Mouse (Mus musculus) stomach, adult 2 months (tissue): ENCODE measurements around the gene Pcolce2. TPM values are rescaled to one million over a fixed set of nuclear protein-coding genes. Genes with fewer than 3 reads are reported as not detected.

Source experiments
- polyA plus RNA-seq: library from polyadenylated mRNA; depleted of rRNA; stranded (reverse); fragments of >200 nt; gene quantifications from 2 replicates; pipeline ENCODE4 v1.2.3, GENCODE M21; 2012; rRNA removed

Gene Pcolce2
- 0.31 and 0.32 TPM in 2 replicates for polyA plus RNA-seq

GRCm38 (mm10) chr9:95637271-95638181 lies at the start of gene Pcolce2:
TSS of gene Pcolce2 (plus strand) at chr9:95637601.

Other genes starting within 250 kb of the Pcolce2 start
- 0.58 and 0.60 TPM in 2 replicates for gene Chst2, start 230.9 kb upstream of the Pcolce2 start, polyA plus RNA-seq
- gene U2surp, start 125.6 kb upstream of the Pcolce2 start, polyA plus RNA-seq = 0.12 and 0.30 TPM in 2 replicates
- 0.05 and 0.26 TPM in 2 replicates for gene Paqr9, start 77.9 kb upstream of the Pcolce2 start, polyA plus RNA-seq
- gene Trpc1, start 112.8 kb downstream of the Pcolce2 start, polyA plus RNA-seq = 1.4 and 2.9 TPM in 2 replicates
- 1.9 and 3.1 TPM in 2 replicates for gene Pls1, start 207.7 kb downstream of the Pcolce2 start, polyA plus RNA-seq
- 0.22 and 0.32 TPM in 2 replicates for gene Atr, start 220.0 kb downstream of the Pcolce2 start, polyA plus RNA-seq